Mouse (Mus musculus): ENCODE data around the gene Sigirr.

- TF ChIP-seq CTCF (IDR thresholded peaks at IDR 0.05; ENCODE audit: borderline replicate concordance, insufficient read depth, low read length) (no peak), POLR2A (IDR thresholded peaks at IDR 0.05; ENCODE audit: low read depth, low read length) (no peak)
Measured at GRCm38 (mm10) chr7:141119487-141119886, 19.1 kb upstream of the Sigirr start.

Measured in embryonic fibroblast, embryonic 13.5 days (primary cell).